Mouse (Mus musculus) forebrain, postnatal 0 days (tissue): ENCODE results near the gene Pigu. TPM values are rescaled to one million over a fixed set of nuclear protein-coding genes. Genes with fewer than 3 reads are reported as not detected.

Experiments used
- ATAC-seq: fragments of 200-750 bp; cut with Nextera tagmentation; 2 replicates; pipeline ENCODE4 v1.8.0; 2017; ENCODE audit warnings: mild to moderate bottlenecking, moderate library complexity
- DNase-seq: peaks from one replicate; pipeline ENCODE4 v3.0.0-alpha.2; 2015
- H3K27ac ChIP-seq: fragments of 300-500 bp; sonication (generic); 2 replicates; pipeline ENCODE4 v1.5.1; 2014; ENCODE audit warnings: low read depth, mild to moderate bottlenecking, antibody characterized with exemption, low read length, moderate library complexity, mixed read lengths
- H3K27me3 ChIP-seq: fragments of 300-500 bp; sonication (generic); 2 replicates; pipeline ENCODE4 v1.6.1; 2014; ENCODE audit warnings: mild to moderate bottlenecking, low read length, mixed read lengths; ENCODE audit not compliant: insufficient read depth
- H3K36me3 ChIP-seq: fragments of 300-500 bp; sonication (generic); 2 replicates; pipeline ENCODE4 v1.6.1; 2014; ENCODE audit warnings: mild to moderate bottlenecking, moderate library complexity; ENCODE audit not compliant: insufficient read depth
- H3K4me1 ChIP-seq: fragments of 300-500 bp; sonication (generic); 2 replicates; pipeline ENCODE4 v1.6.1; 2014; ENCODE audit warnings: antibody characterized with exemption; ENCODE audit not compliant: insufficient read depth
- H3K4me2 ChIP-seq: fragments of 300-500 bp; sonication (generic); 2 replicates; pipeline ENCODE4 v1.6.1; 2014; ENCODE audit warnings: low read depth, mild to moderate bottlenecking, moderate library complexity
- H3K4me3 ChIP-seq: fragments of 300-500 bp; sonication (generic); 2 replicates; pipeline ENCODE4 v1.5.1; 2014; ENCODE audit warnings: low read depth, low read length, mixed read lengths
- H3K9ac ChIP-seq: fragments of 300-500 bp; sonication (generic); 2 replicates; pipeline ENCODE4 v1.6.1; 2014; ENCODE audit warnings: mild to moderate bottlenecking
- H3K9me3 ChIP-seq: fragments of 300-500 bp; sonication (generic); 2 replicates; pipeline ENCODE4 v1.6.1; 2016; ENCODE audit warnings: low read length
- CTCF ChIP-seq: sonication (generic); IDR thresholded peaks from 2 replicates; pipeline ENCODE4 v1.5.1; 2016; ENCODE audit warnings: antibody characterized with exemption, control low read depth, low read depth
- WGBS: fragments of 180-500 bp; shearing (Covaris S2); extraction: QIAGEN DNeasy Blood & Tissue Kit; methylation state at CpG from one replicate; pipeline ENCODE4 v1.1.7; 2014; 5-methylcytosine and 5-hydroxymethylcytosine counted together
- polyA plus RNA-seq: library from polyadenylated mRNA; unstranded; fragments of >200 nt; fragmentation: Nextera tagmentation; extraction: Ambion mirVana; gene quantifications from 2 replicates; pipeline ENCODE4 v1.2.1, GENCODE M21; 2015
- total RNA-seq: library from RNA; depleted of rRNA; stranded (reverse); fragments of >200 nt; gene quantifications from 2 replicates; pipeline ENCODE4 v1.2.3, GENCODE M21; 2014

Gene Pigu
- total and polyA plus RNA-seq, 2 experiments from 2014 or later, result 31.2 to 50.7 TPM

- DNase-seq, result no peak
- no peaks in the 10 kb centered on the region for H3K27me3 ChIP-seq
- 84% methylated on average over 6 of the region's 6 CpGs for WGBS
Observed at GRCm38 (mm10) chr2:155271957-155272356, 85.3 kb downstream of the Pigu start.

GRCm38 (mm10) chr2:155266896-155267295, 90.3 kb downstream of the Pigu start:
- no peak overlapping the region for H3K27ac ChIP-seq
- ATAC-seq (no peak), DNase-seq (no peak)
- 83% methylated on average over 5 of the region's 5 CpGs for WGBS
- no peak overlapping the region for H3K9ac ChIP-seq
- H3K27me3 ChIP-seq, result no peaks in the 10 kb centered on the region
- no peaks in the 10 kb centered on the region for H3K9me3 ChIP-seq
- H3K4me1 ChIP-seq, result no peaks in the 10 kb centered on the region
- no peaks in the 10 kb centered on the region for H3K36me3 ChIP-seq
- H3K4me3 ChIP-seq, result no peak overlapping the region
- no peak overlapping the region for H3K4me2 ChIP-seq
- TF ChIP-seq CTCF, result no peak

More at GRCm38 (mm10) chr2:155271957-155272356, 85.3 kb downstream of the Pigu start:
- Histone ChIP-seq H3K9me3 (no peaks in the 10 kb centered on the region), H3K4me3 (no peak overlapping the region), H3K9ac (no peak overlapping the region), H3K36me3 (no peaks in the 10 kb centered on the region), H3K4me1 (no peaks in the 10 kb centered on the region), H3K27ac (no peak overlapping the region), H3K4me2 (no peak overlapping the region)
- peak; percentile 48 for TF ChIP-seq CTCF
- ATAC-seq, result no peak

GRCm38 (mm10) chr2:155265526-155265925, 91.7 kb downstream of the Pigu start:
- H3K9ac ChIP-seq, result no peak overlapping the region
- H3K36me3 ChIP-seq, result no peaks in the 10 kb centered on the region
- TF ChIP-seq CTCF, result no peak
- H3K4me2 ChIP-seq, result no peak overlapping the region
- no peaks in the 10 kb centered on the region for H3K4me1 ChIP-seq
- H3K9me3 ChIP-seq, result no peaks in the 10 kb centered on the region
- no peaks in the 10 kb centered on the region for H3K27me3 ChIP-seq
- 91% methylated on average over 6 of the region's 6 CpGs for WGBS
- no peak overlapping the region for H3K4me3 ChIP-seq
- DNase-seq (no peak), ATAC-seq (no peak)
- H3K27ac ChIP-seq, result no peak overlapping the region

GRCm38 (mm10) chr2:155249588-155249987, 107.6 kb downstream of the Pigu start:
- ATAC-seq, result no peak
- WGBS, result 92% methylated on average over 5 of the region's 5 CpGs

GRCm38 (mm10) chr2:155248718-155249117, 108.5 kb downstream of the Pigu start:
- Histone ChIP-seq H3K4me3 (no peak overlapping the region), H3K4me1 (no peaks in the 10 kb centered on the region), H3K9ac (no peak overlapping the region), H3K27ac (no peak overlapping the region), H3K4me2 (no peak overlapping the region), H3K27me3 (no peaks in the 10 kb centered on the region), H3K9me3 (no peaks in the 10 kb centered on the region), H3K36me3 (peaks cover 80% of the 10 kb centered on the region)
- DNase-seq (no peak), ATAC-seq (no peak)
- WGBS, result 86% methylated on average over 2 of the region's 2 CpGs
- TF ChIP-seq CTCF, result no peak

More at GRCm38 (mm10) chr2:155249588-155249987, 107.6 kb downstream of the Pigu start:
- Histone ChIP-seq H3K27ac (no peak overlapping the region), H3K9ac (no peak overlapping the region), H3K9me3 (no peaks in the 10 kb centered on the region), H3K4me2 (no peak overlapping the region), H3K4me1 (no peaks in the 10 kb centered on the region), H3K4me3 (no peak overlapping the region), H3K36me3 (peaks cover 71% of the 10 kb centered on the region), H3K27me3 (no peaks in the 10 kb centered on the region)
- DNase-seq, result no peak
- TF ChIP-seq CTCF, result no peak

GRCm38 (mm10) chr2:155248206-155248605, 109.0 kb downstream of the Pigu start:
- Histone ChIP-seq H3K9me3 (no peaks in the 10 kb centered on the region), H3K4me3 (no peak overlapping the region), H3K4me2 (no peak overlapping the region), H3K27me3 (no peaks in the 10 kb centered on the region), H3K27ac (no peak overlapping the region), H3K4me1 (no peaks in the 10 kb centered on the region), H3K36me3 (peaks cover 85% of the 10 kb centered on the region), H3K9ac (no peak overlapping the region)
- WGBS, result 100% methylated on average over 1 of the region's 1 CpGs
- ATAC-seq (no peak), DNase-seq (no peak)
- no peak for TF ChIP-seq CTCF

- no peak overlapping the region for H3K4me2 ChIP-seq
- peaks cover 86% of the 10 kb centered on the region for H3K36me3 ChIP-seq
- no peak for TF ChIP-seq CTCF
- no peaks in the 10 kb centered on the region for H3K27me3 ChIP-seq
- 95% methylated on average over 4 of the region's 4 CpGs for WGBS
- DNase-seq, result no peak
- H3K9me3 ChIP-seq, result no peaks in the 10 kb centered on the region
- ATAC-seq, result no peak
- no peak overlapping the region for H3K9ac ChIP-seq
- no peak overlapping the region for H3K27ac ChIP-seq
- no peaks in the 10 kb centered on the region for H3K4me1 ChIP-seq
- H3K4me3 ChIP-seq, result no peak overlapping the region
Observed at GRCm38 (mm10) chr2:155246231-155246630, 111.0 kb downstream of the Pigu start.

GRCm38 (mm10) chr2:155242296-155242855, 114.9 kb downstream of the Pigu start:
- Histone ChIP-seq H3K36me3 (peaks cover 47% of the 10 kb centered on the region), H3K9me3 (no peaks in the 10 kb centered on the region), H3K4me2 (no peak overlapping the region), H3K4me1 (peaks cover 11% of the 10 kb centered on the region), H3K4me3 (no peak overlapping the region), H3K27ac (no peak overlapping the region), H3K9ac (no peak overlapping the region), H3K27me3 (no peaks in the 10 kb centered on the region)
- DNase-seq (no peak), ATAC-seq (no peak)
- 91% methylated on average over 7 of the region's 7 CpGs for WGBS
- no peak for TF ChIP-seq CTCF
